1 mouse cellular context compared by ENCODE assay signal in genomic region chr6:113677070-113677734, GRCm38 (mm10).
TF ChIP-seq lines count a peak whose summit lies in the region.

No protein-coding gene starts in this region.

TF ChIP-seq in CH12.LX, 34 proteins besides CTCF, POLR2A, EP300 and RAD21:
- TF ChIP-seq TBP (conservative IDR thresholded peaks at IDR 0.05; ENCODE audit: low read depth, low read length) (no peak), IRF4 (IDR thresholded peaks at IDR 0.05; ENCODE audit: low read depth, low read length) (0 out of 2 replicates have a peak, but pooled peaks have one; percentile 39), USF1 (IDR thresholded peaks at IDR 0.05; ENCODE audit: low read depth, low read length) (no peak), ZMIZ1 (IDR thresholded peaks at IDR 0.05; ENCODE audit: low read depth, low read length) (no peak), HCFC1 (IDR thresholded peaks at IDR 0.05; ENCODE audit: low read depth, low read length) (no peak), SIN3A (IDR thresholded peaks at IDR 0.05; ENCODE audit: low read length) (0 out of 2 replicates have a peak, but pooled peaks have one; percentile 56), BHLHE40 (IDR thresholded peaks at IDR 0.05; ENCODE audit: low read depth, low read length) (peak; percentile 57; the same call in 1 of the 2 replicates), ZC3H11A (IDR thresholded peaks at IDR 0.05; ENCODE audit: low read depth, low read length) (no peak), MYC (IDR thresholded peaks at IDR 0.05; ENCODE audit: low read depth, low read length) (no peak), ZNF384 (IDR thresholded peaks at IDR 0.05; ENCODE audit: low read depth, low read length) (no peak), JUN (IDR thresholded peaks at IDR 0.05; ENCODE audit: insufficient read depth, low read depth, low read length) (no peak), POLR2AphosphoS2 (IDR thresholded peaks at IDR 0.05; ENCODE audit: low read depth, low read length) (peak; percentile 43; the same call in 1 of the 2 replicates)
TF ChIP-seq in CH12.LX: peak in this region for 4.
